ENCODE assay signal across 26 mouse cellular contexts in the genomic region with DNA sequence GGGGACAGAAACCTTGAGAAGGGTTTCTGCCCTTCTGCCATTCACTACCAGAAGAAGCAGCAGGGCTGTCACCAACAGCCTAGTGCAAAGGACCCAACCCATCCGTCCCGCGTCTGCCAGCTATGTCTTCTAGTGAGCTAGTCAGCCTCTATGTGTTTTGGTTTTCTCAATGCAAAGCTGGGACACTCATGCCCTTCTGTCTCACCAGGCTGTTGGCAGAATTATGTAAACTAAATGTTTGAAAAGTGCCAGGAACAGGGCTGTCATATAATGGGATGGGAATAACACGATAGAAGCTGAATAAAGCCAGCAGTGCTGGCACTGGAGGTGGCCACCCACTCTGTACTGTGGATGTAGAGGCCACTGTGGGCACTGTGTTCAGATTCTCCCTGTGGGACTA. TPM values are rescaled to one million over a fixed set of nuclear protein-coding genes. Genes with fewer than 3 reads are reported as not detected.
DNase-seq lines count a peak whose midpoint lies in the region; ATAC-seq and TF ChIP-seq lines count a peak whose summit lies in the region.
"Had no signal": no experiment of that assay in that cellular context is flagged by ENCODE, and none has a peak within 500 bp of the region (broad histone marks: within the 10 kb centered on the region; RNA-seq: fewer than 3 reads in every experiment).

No protein-coding gene starts in this region.

- peaks cover 17% of the 10 kb centered on the region for H3K36me3 ChIP-seq in heart, embryonic 10.5 days
- H3K36me3 ChIP-seq in forebrain, embryonic 15.5 days: no peaks in the 10 kb centered on the region
- H3K36me3 ChIP-seq: liver, embryonic 12.5 days; midbrain, embryonic 10.5 days had no signal

- ATAC-seq in forebrain, embryonic 15.5 days (replicated peaks): peak; percentile 44; the same call in 1 of the 2 replicates
- ATAC-seq: intestine, postnatal 0 days; liver, embryonic 12.5 days had no signal

- H3K9me3 ChIP-seq in heart, embryonic 10.5 days: no peaks in the 10 kb centered on the region
- H3K9me3 ChIP-seq in forebrain, embryonic 15.5 days: no peaks in the 10 kb centered on the region
- H3K9me3 ChIP-seq: embryonic facial prominence, embryonic 13.5 days; heart, embryonic 15.5 days; kidney, embryonic 15.5 days; limb, embryonic 13.5 days; liver, embryonic 12.5 days; midbrain, embryonic 10.5 days had no signal

- no peak for DNase-seq in heart, embryonic 10.5 days (ENCODE audit: low spot score)
- no peak for DNase-seq in heart, postnatal 10 days
- peak; percentile 49 to 57 for DNase-seq in layer of hippocampus, adult 2 months (ENCODE audit: low spot score in 2 of 2)
- no peak for DNase-seq in cerebellum, adult 9-10 months
- DNase-seq in embryo, embryonic 11 days: no peak
- DNase-seq in adrenal gland, adult 18-20 months (ENCODE audit: low spot score in 2 of 2): no peak
- DNase-seq: adrenal gland, postnatal 10 days; lung, adult 18-20 months; lung, postnatal 10 days; right cerebral cortex, adult 18-20 months; right cerebral cortex, postnatal 4 days; thymus, postnatal 14 days had no signal

- 0 out of 2 replicates have a peak overlapping the region, but pooled peaks have one; percentile 22 for H3K27ac ChIP-seq in heart, embryonic 10.5 days
- peak overlapping the region; percentile 50 for H3K27ac ChIP-seq in forebrain, embryonic 15.5 days (replicated peaks)
- H3K27ac ChIP-seq in layer of hippocampus, adult 2 months: peak overlapping the region; percentile 65
- H3K27ac ChIP-seq: embryonic facial prominence, embryonic 13.5 days; heart, embryonic 15.5 days; kidney, embryonic 15.5 days; limb, embryonic 13.5 days; liver, embryonic 12.5 days had no signal

- WGBS in heart, embryonic 10.5 days: 87% methylated on average over 4 of the region's 4 CpGs
- WGBS in forebrain, embryonic 15.5 days: 65% methylated on average over 4 of the region's 4 CpGs

- no peaks in the 10 kb centered on the region for H3K27me3 ChIP-seq in heart, embryonic 10.5 days (ENCODE audit: insufficient read depth, poor library complexity, severe bottlenecking)
- H3K27me3 ChIP-seq in forebrain, embryonic 15.5 days: no peaks in the 10 kb centered on the region
- H3K27me3 ChIP-seq: embryonic facial prominence, embryonic 13.5 days; heart, embryonic 15.5 days; kidney, embryonic 15.5 days; limb, embryonic 13.5 days; liver, embryonic 12.5 days had no signal

- intact Hi-C loops in heart, postnatal 10 days (cut with DNase I): no loop called here

- no peak overlapping the region for H3K4me3 ChIP-seq in heart, embryonic 10.5 days
- H3K4me3 ChIP-seq in forebrain, embryonic 15.5 days: no peak overlapping the region
- no peak overlapping the region for H3K4me3 ChIP-seq in layer of hippocampus, adult 2 months
- H3K4me3 ChIP-seq: embryonic facial prominence, embryonic 13.5 days; erythroblast, embryonic 14.5 days; heart, embryonic 15.5 days; kidney, embryonic 15.5 days; limb, embryonic 13.5 days; liver, embryonic 12.5 days; midbrain, embryonic 10.5 days had no signal

- no peak overlapping the region for H3K4me2 ChIP-seq in forebrain, embryonic 15.5 days (replicated peaks)
- H3K4me2 ChIP-seq: embryonic facial prominence, embryonic 13.5 days; heart, embryonic 15.5 days; kidney, embryonic 15.5 days; limb, embryonic 13.5 days; liver, embryonic 12.5 days had no signal

- H3K4me1 ChIP-seq in heart, embryonic 10.5 days: peaks cover 11% of the 10 kb centered on the region
- peaks cover 35% of the 10 kb centered on the region for H3K4me1 ChIP-seq in forebrain, embryonic 15.5 days
- H3K4me1 ChIP-seq: embryonic facial prominence, embryonic 13.5 days; limb, embryonic 13.5 days; liver, embryonic 12.5 days had no signal

- no peak overlapping the region for H3K9ac ChIP-seq in forebrain, embryonic 15.5 days (replicated peaks)
- H3K9ac ChIP-seq: embryonic facial prominence, embryonic 13.5 days; heart, embryonic 15.5 days; kidney, embryonic 15.5 days; limb, embryonic 13.5 days; liver, embryonic 12.5 days had no signal

- no peak for TF ChIP-seq CTCF in layer of hippocampus, adult 2 months (conservative IDR thresholded peaks at IDR 0.05)

RNA-seq across cellular contexts. Expression of a gene that starts 35.8 kb away (rescaled TPM):
- 0.10 and 0.26 TPM in 2 replicates for polyA plus RNA-seq in heart, embryonic 10.5 days (2016; fragmentation: Nextera tagmentation; extraction: Ambion mirVana)
- total RNA-seq in heart, postnatal 10 days (2021): under 1 TPM; 0.12 to 0.14 TPM
- 5.6 and 7.2 TPM in 2 replicates for polyA plus RNA-seq in forebrain, embryonic 15.5 days (2015; fragmentation: Nextera tagmentation; extraction: Ambion mirVana)
- total RNA-seq in layer of hippocampus, adult 2 months (2021): 10 to 100 TPM; 15.9 to 16.1 TPM
- under 1 TPM in 1 of 2 experiments, not detected in 1; 0.10 TPM for total RNA-seq in adrenal gland, adult 18-20 months (2021)
- total RNA-seq: gastrocnemius, postnatal 36 days; heart, adult 8-10 months; hematopoietic stem cell, adult 5-6 weeks; MEL had no signal
- polyA plus RNA-seq: C2C12; erythroblast, embryonic 14.5 days had no signal

Comparison
In these comparisons a context has a peak if more than half of its experiments do, and no peak if none do; other contexts are left out.
1. DNase-seq: peak in layer of hippocampus, adult 2 months (2 of 2); none in heart, embryonic 10.5 days (single experiment), heart, postnatal 10 days (0 of 2), cerebellum, adult 9-10 months (single experiment), embryo, embryonic 11 days (single experiment) and adrenal gland, adult 18-20 months (0 of 2).
2. RNA of a gene that starts 35.8 kb away (total RNA-seq): 15.9 to 16.1 TPM in layer of hippocampus, adult 2 months; 0.12 to 0.14 TPM in heart, postnatal 10 days and 0.10 TPM in adrenal gland, adult 18-20 months; every median in the first group is over 10 times any median in the second.
3. Peak in every context shown above with its lines, with median percentiles within 50 percentile points of each other: H3K27ac ChIP-seq.